Mouse (Mus musculus) cerebellum, adult 2 months (tissue): ENCODE measurements around the gene Cdk8.

Source experiments
- CTCF ChIP-seq: fragments of 200-500 bp; IDR thresholded peaks from 2 replicates; pipeline ENCODE4 v1.5.1; 2011; ENCODE audit warnings: low read depth, mild to moderate bottlenecking, control low read depth, low read length, moderate library complexity, borderline replicate concordance; ENCODE audit not compliant: insufficient read depth
- POLR2A ChIP-seq: fragments of 200-500 bp; IDR thresholded peaks from 2 replicates; pipeline ENCODE4 v1.6.1; 2011; ENCODE audit warnings: low read length, control low read depth, borderline replicate concordance; ENCODE audit not compliant: insufficient read depth

- no peak for TF ChIP-seq CTCF
- TF ChIP-seq POLR2A: no peak
Observed at GRCm38 (mm10) chr5:146203921-146204320, 27.1 kb upstream of the Cdk8 start.
